Mouse (Mus musculus) liver, adult (tissue): ENCODE results near the gene Hepacam2.

Experiments used
- GATA4 ChIP-seq: IDR thresholded peaks from 2 replicates; pipeline ENCODE4 v1.6.1; 2014; ENCODE audit warnings: mild to moderate bottlenecking, low read length; ENCODE audit not compliant: insufficient replicate concordance

Hepacam2 gene

DNA sequence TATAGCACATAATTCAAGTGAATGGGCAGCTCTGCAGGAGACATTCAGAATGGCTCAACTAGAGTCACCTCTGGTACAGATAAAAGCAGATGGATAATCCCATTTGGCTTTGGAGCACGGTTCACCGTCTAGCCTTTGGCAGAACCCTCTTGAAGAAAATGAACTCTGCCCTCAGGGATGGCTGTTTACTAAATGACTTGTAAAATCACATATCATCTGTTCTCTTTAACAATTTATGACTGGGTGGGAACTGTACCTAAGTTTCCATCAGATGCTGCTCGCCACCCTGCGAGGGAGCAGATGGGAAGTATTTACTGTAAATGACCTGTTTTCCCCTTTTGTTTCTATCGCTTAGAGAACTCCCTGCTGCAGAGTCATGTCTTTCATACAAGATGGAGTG is 18.2 kb downstream of the Hepacam2 start:
- TF ChIP-seq GATA4: no peak

DNA sequence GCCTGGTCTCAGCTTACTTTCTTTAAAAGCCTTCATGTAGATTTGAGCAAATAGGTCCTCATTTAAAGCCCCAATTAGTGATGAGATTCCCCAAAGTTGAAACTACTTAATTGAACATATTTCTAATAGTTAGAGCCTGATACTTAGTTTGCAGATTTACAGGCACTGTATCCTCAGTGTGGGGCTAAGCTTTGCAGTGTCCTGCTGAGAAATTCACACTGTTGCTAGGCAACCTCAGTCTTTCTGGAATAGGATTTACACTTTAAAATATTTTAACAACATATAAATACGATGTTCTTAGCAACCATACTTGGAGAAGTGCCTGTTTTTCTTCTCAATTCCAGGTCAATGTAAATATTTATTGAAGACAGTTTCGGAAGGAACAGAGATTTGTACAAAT is 21.8 kb downstream of the Hepacam2 start:
- no peak for TF ChIP-seq GATA4

DNA sequence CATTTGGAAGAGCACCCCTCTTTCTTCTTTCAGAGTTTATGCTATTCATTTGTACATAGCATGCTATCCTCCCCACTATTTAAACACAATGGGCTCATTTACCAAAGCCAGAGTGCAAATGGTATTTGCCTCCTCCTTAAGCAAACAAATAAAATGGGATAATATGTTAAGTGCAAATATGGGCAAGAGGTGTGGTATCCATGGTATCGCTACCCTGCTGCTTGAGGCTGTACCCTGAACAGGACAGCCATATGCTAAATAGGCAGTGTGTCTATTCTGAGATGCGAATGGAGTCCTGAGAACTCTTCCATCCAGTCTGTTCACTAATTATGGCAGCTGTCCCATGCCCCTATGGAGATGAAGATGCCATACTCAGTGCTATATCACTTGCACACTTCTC is 27.4 kb downstream of the Hepacam2 start:
- no peak for TF ChIP-seq GATA4

DNA sequence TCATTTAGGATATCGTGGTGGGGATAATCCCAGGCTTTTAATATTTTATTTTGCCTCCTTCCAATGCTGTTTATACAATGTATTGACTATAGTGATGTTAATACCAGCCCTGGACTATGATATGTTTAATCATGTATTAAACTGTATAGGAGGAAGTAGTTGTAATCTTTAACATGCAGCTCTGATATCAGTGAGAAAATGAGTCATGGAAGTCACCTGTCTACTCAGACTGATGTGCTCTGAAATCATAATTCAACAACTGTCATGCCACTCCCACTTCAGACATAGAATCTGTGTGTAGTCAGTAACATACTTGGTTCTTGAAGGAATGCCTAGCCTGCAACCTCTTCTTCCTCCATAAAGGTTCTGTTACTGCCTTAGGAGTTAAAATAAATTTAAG is 29.5 kb downstream of the Hepacam2 start:
- TF ChIP-seq GATA4: no peak

- no peak for TF ChIP-seq GATA4
Measured at GRCm38 (mm10) chr6:3463594-3463993, 34.5 kb downstream of the Hepacam2 start.

GRCm38 (mm10) chr6:3463026-3463425 is 35.1 kb downstream of the Hepacam2 start:
- TF ChIP-seq GATA4: no peak

- no peak for TF ChIP-seq GATA4
Measured at GRCm38 (mm10) chr6:3455944-3456536, 42.1 kb downstream of the Hepacam2 start.

DNA sequence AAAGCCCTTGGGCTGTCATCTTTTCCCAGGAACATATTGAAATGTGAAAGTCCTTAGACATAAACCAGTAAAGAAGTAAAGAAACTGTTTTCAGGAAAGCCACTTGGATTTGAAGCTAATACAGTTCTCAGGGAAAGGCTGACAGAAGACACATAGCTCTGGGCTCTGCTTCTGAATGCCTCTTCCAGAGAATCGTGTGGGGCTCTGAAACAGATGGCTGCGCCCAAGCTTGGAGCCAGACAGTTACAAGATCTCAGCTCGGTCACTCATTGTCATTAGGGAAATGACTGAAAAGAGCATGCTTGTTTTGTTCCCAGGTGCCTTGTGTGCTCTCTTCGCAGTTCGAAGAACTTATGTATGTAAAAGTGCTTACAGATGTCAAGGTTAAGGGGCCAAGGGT is 43.7 kb downstream of the Hepacam2 start:
- TF ChIP-seq GATA4: no peak

- TF ChIP-seq GATA4: no peak
Measured at GRCm38 (mm10) chr6:3447404-3447803, 50.7 kb downstream of the Hepacam2 start.

- TF ChIP-seq GATA4: no peak
Measured at GRCm38 (mm10) chr6:3443905-3444304, 54.2 kb downstream of the Hepacam2 start.

GRCm38 (mm10) chr6:3436087-3436486 is 62.0 kb downstream of the Hepacam2 start:
- TF ChIP-seq GATA4: no peak

- no peak for TF ChIP-seq GATA4
Measured at GRCm38 (mm10) chr6:3427047-3427446, 71.1 kb downstream of the Hepacam2 start.
